Mouse (Mus musculus) hematopoietic stem cell, adult 5-6 weeks (primary cell): ENCODE results near the gene Rab44. TPM values are rescaled to one million over a fixed set of nuclear protein-coding genes. Genes with fewer than 3 reads are reported as not detected.
A peak's percentile ranks its signal among the peaks of the same experiment; 100 is the strongest.
"Not testable (repeated sequence)": the region's sequence is repeated elsewhere in the genome, so short reads cannot be mapped to it uniquely, and the experiment has no call there.

Experiments
- ATAC-seq, 2 experiments: fragments of 125-278 bp in 1 of 2; replicated peaks in 1 of 2; 2 replicates each; pipeline ENCODE4 v1.8.0; 2016 to 2017; ENCODE audit warnings: inconsistent platforms in 2 of 2, mild to moderate bottlenecking in 2 of 2, moderate number of reproducible peaks in 2 of 2, low read depth in 1 of 2, moderate TSS enrichment in 1 of 2; ENCODE audit not compliant: low FRiP score in 2 of 2, poor library complexity in 2 of 2, severe bottlenecking in 2 of 2, insufficient read depth in 1 of 2, low TSS enrichment in 1 of 2
- total RNA-seq: library from RNA; stranded (forward); fragments of 172-1452, 232-1000 nt; gene quantifications from 2 replicates; pipeline ENCODE4 v1.2.3, GENCODE M21; 2017

The Rab44 gene
- total RNA-seq, result 27.8 and 58.2 TPM in 2 replicates

- peak; percentile 29 to 72; a peak in 1 of 4 replicates for ATAC-seq
Measured at GRCm38 (mm10) chr17:29113591-29114352, at the start of gene Rab44. Gene Rab44 (plus strand): TSS chr17:29114145.

- no peak for ATAC-seq
Measured at GRCm38 (mm10) chr17:29065245-29065940, 48.6 kb upstream of the Rab44 start.

- no peak for ATAC-seq
Measured at GRCm38 (mm10) chr17:29065971-29066370, 48.0 kb upstream of the Rab44 start.

DNA sequence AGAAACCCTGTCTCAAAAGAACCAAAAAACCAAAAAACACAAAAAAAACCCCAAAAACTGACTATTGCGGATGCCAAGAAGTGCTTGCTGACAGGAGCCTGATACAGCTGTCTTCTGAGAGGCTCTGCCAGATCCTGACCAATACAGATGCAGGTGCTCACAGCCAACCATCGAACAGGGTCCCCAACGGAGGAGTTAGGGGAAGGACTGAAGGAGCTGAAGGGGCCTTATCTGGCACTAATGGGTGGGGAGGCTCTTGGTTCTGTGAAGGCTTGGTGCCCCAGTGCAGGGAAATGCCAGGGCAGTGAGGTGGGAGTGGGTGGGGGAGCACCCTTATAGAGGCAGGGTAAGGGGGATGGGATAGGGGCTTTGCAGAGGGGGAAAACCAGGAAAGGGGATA lies 46.5 kb upstream of the Rab44 start:
- ATAC-seq, result not testable (repeated sequence)

GRCm38 (mm10) chr17:29067847-29068246 lies 46.1 kb upstream of the Rab44 start:
- no peak for ATAC-seq

GRCm38 (mm10) chr17:29069063-29069462 lies 44.9 kb upstream of the Rab44 start:
- ATAC-seq, result no peak

DNA sequence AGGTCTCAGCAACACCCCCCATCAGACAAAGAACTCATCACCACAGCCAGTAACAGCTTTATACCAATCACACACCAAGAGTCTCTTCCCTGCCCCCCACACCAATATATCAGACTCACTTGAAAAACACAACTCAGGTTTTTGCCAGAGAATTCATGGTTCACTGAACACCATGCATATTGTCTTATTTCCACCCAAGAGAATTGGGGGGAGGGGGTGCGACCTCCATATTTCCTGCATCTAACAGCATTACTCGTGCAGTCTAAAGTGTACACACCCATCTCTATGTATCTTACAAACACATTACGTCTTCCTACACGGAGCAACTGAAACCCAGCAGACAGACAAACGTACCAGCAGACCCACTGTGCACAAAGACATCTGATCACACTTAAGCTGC lies 42.1 kb upstream of the Rab44 start:
- ATAC-seq, result no peak

DNA sequence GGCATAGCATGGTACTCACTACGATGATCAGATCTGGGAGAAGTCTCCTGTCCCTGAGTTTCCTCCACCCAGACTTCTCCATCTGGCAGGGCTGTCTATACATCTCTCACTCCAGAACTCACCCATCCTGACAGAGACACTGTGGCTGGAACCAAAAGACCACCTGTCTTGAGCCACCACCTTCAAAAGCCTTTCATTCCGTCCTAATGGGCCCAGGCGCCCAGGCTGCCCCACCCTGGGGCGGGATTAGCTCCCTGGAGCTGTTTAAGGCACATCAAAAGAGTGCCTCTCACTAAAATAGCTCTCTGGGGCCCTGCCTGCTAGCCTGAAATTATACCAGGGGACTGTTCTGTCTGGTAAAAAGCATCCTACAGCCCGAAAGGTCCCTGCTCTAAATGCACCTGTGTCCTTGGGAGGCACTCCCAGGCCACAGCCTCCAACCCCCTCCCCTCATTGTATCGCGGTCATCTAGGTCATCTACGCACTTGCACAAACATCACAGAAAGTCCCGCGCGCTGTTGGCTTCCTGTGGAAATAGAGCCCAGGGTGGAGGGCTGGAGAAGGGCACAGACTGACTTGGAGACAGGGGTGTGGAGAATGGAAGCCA lies 41.1 kb upstream of the Rab44 start:
- ATAC-seq, result no peak

- no peak for ATAC-seq
Measured at GRCm38 (mm10) chr17:29073313-29073712, 40.6 kb upstream of the Rab44 start.

DNA sequence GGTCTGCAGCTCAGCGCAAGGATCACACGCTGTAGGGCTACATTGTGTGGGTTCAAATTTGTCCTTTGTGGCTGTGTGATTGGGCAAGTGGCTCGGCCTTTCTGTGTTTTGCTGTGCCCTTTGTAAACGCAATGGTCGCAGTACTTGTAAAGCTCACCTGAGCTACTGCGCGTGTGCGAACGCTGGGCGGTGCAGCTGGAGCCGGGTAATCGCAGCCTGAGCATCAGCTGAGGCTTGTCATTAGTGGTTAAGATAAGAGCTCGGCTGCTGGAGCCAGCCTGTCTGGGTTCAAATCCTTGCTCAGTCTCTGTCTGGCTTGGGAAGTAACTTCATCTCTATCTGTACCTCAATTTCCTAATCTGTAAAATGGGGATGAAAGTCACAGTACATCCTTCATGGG lies 39.9 kb upstream of the Rab44 start:
- ATAC-seq, result no peak

GRCm38 (mm10) chr17:29076235-29076634 lies 37.7 kb upstream of the Rab44 start:
- ATAC-seq, result no peak

GRCm38 (mm10) chr17:29077786-29078509 lies 36.0 kb upstream of the Rab44 start:
- ATAC-seq, result 0 out of 4 replicates have a peak, but pooled peaks of 1 of the 2 experiments have one; percentile 25

GRCm38 (mm10) chr17:29078519-29079383 lies 35.2 kb upstream of the Rab44 start:
- ATAC-seq, result peak; percentile 44 to 47

DNA sequence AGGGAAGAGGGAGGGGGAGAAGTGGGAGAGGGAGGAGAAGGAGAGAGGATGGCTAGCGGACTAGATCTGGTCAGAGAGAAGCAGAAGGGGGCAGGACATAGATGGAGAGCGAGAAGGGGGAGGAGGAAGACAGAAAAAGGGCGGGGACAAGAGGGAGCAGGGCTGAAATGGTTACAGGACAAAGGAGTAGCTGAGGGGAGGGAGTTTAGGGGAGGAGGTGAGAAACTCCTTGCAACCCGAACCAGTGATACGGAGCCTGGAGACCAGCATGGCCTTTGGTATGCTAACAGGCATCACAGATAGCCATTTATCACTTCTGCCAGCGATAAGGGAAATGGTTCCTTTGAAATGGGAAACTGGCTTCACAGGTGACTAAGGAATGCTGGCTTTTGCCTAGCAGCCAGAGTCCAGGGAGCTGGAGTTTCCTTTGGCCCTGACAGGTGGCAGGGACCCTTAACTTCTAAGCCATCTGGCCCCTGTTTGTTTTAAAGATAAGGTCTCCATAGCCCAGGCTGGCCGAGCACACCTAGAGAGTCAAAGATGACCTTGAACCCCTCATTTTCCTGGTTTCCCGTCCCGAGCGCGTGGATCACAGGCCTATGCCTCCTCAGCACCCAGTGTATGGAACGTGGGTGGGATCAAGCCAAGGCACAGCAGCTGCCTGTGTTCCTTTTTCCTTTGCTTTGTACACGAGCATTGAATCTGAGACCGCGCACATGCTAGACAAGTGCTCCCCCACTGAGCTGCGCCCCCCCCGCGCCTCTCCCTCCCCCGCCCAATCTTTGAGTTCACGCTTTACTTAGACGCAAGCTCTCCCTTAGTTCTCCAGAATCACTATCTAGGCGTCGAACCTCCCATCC lies 33.0 kb upstream of the Rab44 start:
- ATAC-seq, result peak in 1 of 2 experiments; percentile 36; a peak in 1 of 4 replicates

DNA sequence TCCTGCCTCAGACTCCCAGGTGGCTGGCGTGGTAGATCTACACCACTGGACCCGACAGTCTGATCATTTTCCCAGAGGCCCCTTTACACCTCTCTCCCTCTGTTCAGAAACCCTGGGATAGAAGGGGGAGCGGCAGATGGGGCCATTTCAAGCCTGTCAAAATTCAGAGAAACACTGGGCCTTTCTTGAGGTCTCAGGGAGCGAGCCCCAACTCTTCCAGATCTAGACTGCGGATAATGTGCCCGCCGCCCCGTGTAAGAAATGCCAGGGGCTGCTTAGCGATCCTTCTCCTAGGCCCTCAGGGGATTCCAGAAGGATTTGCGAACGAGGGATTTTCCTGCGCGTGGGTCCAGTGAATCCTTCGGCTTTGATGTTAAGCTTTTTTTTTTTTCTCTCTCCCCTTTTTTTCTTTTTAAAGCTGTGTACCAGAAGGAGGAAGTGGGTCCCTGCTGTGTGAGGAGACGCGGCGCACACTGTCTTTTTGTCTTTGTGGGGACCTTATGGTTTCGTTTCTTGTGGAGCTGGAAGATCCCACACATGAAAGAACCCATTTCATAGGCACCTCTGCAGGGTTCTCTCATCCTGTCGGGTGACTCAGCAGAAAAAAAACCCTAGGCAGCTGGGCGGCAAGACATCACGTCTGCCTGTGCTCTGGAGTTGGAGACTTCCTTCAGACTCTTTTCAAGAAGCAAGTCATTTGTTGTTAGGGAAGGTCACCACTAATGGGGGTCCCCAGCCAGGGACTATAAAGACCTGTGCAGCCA lies 32.1 kb upstream of the Rab44 start:
- ATAC-seq, result peak; percentile 44 to 65
